Mouse (Mus musculus) retina, postnatal 1 day (tissue): ENCODE data around the gene Haus2.
A peak's percentile ranks its signal among the peaks of the same experiment; 100 is the strongest.

ENCODE experiments used
- DNase-seq: peaks from one replicate; pipeline ENCODE4 v3.0.0-alpha.2; 2012

Gene Haus2

DNA sequence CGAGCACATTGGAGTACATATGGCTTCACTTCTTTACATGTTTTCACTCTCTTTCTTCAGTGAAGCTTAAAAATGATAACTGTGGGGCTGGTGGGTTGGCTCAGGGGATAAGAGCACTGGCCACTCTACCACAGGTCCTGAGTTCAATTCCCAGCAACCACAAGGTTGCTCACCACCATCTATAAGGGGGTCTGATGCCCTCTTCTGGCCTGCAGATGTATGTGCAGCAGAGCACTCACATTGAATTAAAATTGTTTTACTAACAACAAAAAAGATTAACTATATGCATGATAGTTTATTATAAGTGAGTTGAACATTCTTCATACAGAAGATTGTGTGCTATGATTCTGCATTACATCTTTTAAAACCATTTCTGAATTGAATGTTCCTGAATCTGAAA is 10.4 kb downstream of the Haus2 start:
- no peak for DNase-seq

DNA sequence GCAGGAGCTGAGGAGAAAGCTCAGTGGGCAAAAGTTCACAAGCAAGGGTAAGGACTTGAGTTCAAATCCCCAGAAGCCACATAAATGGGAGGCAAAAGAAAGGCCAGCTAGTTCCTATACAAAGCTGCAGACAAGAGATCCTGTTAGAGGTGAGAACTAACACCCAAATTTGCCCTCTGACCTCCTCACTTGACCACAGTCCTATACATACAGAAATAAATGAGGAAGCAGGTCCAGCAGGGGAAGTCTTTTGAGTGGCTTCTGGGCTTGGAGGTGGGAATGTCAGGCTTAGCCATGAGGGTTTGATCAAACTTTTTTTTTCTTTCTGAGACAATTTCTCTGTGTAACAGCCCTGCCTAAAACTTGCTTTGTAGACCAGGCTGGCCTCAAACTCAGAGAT is 13.7 kb downstream of the Haus2 start:
- DNase-seq = no peak

DNA sequence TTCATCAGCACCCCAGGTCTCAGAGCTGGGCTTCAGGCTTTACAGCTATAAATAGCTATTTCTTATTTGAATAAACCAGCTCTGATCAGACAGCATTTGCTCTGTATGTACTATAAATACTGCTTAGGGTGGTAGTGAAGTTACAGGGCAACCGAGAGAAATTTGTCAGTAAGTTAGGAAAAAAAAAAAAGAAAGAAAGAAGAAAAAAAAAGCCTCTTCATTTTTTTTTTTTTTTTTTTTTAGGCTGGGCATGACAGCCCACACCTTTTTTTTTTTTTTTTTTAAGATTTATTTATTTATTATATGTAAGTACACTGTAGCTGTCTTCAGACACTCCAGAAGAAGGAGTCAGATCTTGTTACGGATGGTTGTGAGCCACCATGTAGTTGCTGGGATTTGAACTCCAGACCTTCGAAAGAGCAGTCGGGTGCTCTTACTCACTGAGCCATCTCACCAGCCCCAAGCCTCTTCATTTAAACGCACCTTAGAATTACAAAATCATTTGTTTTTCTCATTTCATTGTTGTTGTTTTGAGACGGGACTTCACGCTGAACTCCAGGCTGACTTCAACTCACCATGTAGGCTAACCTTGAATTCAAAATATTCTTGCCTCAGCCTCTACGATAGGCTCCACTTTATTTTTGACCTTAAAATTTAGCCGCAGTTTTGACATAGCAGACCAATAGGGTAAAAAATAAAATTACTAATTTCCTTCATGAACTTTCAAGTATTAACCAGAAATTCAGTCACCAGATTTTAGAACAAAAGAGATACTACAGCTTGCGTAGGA is 19.1 kb downstream of the Haus2 start:
- DNase-seq = no peak

- DNase-seq = peak; percentile 99
Measured at GRCm38 (mm10) chr2:120628886-120629735, 19.9 kb downstream of the Haus2 start, which contains the start of gene Stard9. Stard9 (plus strand) TSS chr2:120629121.

DNA sequence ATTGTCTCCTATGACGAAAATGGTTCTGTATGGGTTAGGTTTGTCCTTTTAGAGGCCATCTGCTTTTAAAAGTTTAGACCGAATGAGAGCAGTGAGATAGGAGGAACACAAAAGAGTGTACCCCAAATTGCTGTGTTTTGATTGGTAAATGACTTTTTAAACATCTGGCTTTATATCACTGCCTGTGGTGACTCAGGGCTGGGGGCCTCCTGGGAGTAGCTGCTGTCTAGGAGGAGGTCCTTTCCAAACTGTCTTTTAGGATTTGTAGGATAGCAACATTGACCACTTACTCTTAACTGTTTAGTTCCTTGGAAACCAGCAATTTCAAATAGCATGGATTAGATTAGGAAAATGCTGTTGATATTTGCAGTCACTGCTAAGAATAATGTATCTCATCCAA is 21.1 kb downstream of the Haus2 start:
- no peak for DNase-seq

- DNase-seq = no peak
Measured at GRCm38 (mm10) chr2:120630655-120631054, 21.5 kb downstream of the Haus2 start.

DNA sequence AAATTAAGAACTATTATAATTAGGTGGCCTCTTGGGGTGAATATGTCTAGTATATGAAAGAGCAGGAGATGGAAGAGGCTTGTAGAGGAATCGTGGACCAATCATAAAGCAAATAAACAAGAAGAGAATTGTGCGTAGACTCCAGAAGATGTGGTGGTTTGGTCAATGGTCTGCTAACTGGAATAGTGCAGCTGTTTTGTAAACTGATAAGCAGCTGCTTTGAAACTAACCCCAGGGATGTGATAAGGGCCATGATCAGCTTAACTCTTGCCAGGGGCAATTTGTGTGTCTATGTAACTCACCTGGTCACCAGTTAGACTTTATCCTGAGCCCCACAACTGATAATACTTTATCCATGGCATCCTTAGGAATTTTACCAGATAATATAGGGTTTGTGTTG is 22.3 kb downstream of the Haus2 start:
- no peak for DNase-seq

GRCm38 (mm10) chr2:120631957-120632356 is 22.8 kb downstream of the Haus2 start:
- no peak for DNase-seq

DNA sequence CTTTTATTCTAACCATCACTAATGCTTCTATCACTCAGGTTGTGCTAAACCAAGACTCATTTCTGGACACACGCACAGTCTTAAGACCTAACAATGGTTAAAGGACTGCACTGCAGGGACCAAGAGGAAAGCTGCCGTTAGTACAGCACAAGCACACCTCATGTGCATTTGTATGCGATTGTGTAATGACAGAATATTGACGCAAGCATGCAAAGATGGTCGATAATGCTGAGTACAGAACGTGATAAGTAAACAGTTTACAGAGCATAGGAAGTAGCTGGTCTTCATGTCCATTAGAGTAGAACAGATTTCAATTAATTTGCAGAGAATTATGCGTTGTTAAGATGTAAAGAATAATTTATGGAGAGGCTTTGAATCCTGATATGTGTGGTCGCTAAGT is 31.7 kb downstream of the Haus2 start:
- DNase-seq = no peak

GRCm38 (mm10) chr2:120643836-120644235 is 34.7 kb downstream of the Haus2 start:
- no peak for DNase-seq

DNA sequence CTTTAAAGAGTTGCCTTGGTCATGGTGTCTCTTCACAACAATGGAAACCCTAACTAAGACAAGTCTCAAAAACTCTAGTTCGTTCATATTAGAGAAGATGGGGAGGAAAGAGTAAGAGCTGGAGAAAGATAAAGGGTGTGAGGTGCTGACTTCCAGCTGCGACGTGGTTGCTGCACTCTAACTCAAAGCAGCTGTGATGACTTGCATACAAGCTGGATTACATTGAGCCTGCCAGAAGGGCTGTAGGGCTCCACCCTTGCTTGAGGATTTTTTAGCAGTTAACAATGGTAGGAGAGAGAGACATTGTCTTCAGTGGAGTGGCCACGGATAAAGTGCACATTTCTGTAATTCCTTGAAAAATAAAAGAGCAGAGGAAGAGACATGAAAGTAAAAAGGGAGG is 37.6 kb downstream of the Haus2 start:
- DNase-seq = no peak

- no peak for DNase-seq
Measured at GRCm38 (mm10) chr2:120652256-120652924, 43.2 kb downstream of the Haus2 start.

- DNase-seq = no peak
Measured at GRCm38 (mm10) chr2:120652925-120653284, 43.7 kb downstream of the Haus2 start.

- no peak for DNase-seq
Measured at GRCm38 (mm10) chr2:120654693-120655092, 45.5 kb downstream of the Haus2 start.

GRCm38 (mm10) chr2:120655905-120656304 is 46.7 kb downstream of the Haus2 start:
- DNase-seq = no peak

DNA sequence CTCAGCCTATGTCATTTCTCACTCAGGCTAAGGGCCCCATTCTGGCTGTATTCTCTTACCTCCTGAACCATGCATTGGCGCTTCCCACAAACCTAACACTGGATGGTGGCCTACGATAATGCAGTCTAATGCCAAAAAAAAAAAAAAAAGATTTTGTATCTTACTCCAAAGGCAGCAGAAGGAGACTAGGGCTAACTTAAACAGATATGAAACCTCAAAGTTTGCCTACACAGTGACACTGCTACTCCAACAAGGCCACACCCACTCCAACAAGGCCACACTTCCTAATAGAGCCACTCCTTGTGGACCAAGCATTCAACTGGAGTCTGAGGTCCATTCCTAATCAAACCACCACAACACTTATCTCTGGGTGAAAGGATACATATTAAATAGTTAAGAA is 47.5 kb downstream of the Haus2 start:
- DNase-seq = no peak

DNA sequence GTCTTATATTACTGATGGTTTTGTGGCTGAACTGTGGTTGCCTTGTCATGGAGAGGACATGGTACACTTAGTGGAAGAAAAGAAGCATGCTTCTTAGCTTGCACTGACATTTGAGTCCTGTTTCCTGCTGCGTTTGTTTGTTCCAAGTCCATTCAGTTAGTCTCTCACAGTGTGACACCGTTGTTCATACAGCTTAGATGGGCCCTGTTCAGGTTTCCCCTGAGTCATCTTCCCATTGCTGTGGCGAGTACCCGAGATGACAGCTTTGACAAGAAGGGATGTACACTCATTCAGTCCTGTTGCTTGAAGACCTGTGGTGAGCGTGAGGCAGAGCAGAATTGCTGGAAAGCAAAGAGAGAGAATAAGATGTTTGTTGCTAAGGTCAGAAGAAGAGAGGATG is 49.3 kb downstream of the Haus2 start:
- DNase-seq = no peak

DNA sequence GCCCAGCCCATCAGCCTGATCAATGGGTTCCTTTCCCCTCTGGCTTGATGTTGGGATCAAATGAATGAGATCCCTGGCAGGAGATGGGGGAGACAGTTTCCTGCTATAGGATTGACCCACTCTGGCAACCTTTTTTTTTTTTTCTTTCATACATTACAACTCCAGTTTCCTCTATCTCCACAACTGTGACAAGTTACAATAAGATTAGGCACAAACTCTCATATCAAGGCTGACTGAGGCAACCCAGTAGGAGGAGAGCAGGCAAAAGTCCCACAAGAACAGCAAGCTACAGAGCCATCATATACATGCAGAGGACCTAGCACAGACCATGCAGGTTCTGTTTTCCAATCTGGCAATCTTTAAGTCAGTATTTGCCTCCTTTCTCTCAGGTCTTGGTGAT is 50.1 kb downstream of the Haus2 start:
- no peak for DNase-seq

GRCm38 (mm10) chr2:120660486-120661078 is 51.4 kb downstream of the Haus2 start:
- DNase-seq = no peak

DNA sequence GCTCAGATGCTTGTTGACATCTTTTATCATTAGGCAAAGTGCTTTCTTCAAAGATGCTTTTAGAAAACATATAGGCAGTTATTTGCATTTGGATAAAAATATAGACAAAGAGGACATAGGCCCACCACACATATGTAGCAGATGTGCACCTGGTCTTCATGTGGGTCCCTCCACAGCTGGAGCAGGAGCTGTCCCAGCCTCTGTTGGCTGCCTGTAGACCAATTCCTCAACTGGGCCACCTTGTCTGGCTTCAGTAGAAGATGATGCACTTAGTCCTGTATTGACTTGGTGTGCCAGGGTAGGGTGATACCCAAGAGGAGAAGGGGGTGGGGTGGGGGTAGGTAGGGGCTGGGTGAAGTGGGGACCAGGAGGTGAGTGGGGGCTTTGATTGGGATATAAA is 53.6 kb downstream of the Haus2 start:
- DNase-seq = no peak

GRCm38 (mm10) chr2:120663491-120664154 is 54.4 kb downstream of the Haus2 start:
- DNase-seq = no peak

DNA sequence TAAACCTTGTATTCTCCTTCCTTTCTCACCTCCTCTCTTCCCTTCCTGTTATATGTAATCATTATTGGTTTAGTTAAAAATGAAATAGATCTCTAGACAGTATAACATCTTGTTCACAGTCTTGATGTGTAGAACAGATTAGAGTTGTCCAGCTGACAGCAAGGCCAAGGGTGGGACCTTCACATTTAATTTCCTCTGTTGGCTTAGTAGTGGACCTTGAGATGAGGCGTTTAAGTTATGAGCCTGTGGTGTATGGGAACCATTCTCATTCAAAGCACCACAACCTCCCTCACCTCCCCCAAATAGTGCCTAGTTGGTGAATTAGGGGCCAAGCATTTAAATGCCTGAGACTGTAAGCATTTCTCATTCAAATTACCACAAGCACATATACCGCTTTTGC is 58.3 kb downstream of the Haus2 start:
- DNase-seq = no peak

DNA sequence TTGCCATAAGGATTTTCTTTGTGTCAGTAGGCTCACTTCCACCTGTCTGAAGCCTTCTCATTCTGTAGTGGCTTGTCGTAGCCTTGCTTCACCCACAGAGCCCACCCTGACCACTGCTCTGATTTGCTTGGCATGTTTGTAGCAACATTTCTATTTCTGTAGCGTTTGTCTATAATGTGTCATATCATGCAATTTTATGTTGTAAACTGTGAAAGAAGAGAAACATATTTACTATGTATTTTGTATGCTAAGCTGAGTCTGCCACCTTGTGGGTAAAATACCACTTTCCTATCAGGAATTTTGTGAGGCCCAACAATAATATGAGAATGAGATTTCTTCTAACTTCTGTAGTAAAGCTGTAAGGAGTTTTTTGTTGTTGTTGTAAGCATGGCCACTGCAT is 61.1 kb downstream of the Haus2 start:
- peak; percentile 2 for DNase-seq
